Mouse (Mus musculus) cerebellum, adult 2 months (tissue): Measurements from ENCODE around the gene Mdm2. TPM values are rescaled to one million over a fixed set of nuclear protein-coding genes. Genes with fewer than 3 reads are reported as not detected.
"Not testable (repeated sequence)": the region's sequence is repeated elsewhere in the genome, so short reads cannot be mapped to it uniquely, and the experiment has no call there.

Experiments used
- DNase-seq, 2 experiments: peaks; one replicate each; pipeline ENCODE4 v3.0.0; 2021
- H3K27ac ChIP-seq: fragments of 200-500 bp; 2 replicates; pipeline ENCODE4 v1.5.1; 2012; ENCODE audit warnings: low read length, control low read depth, inconsistent platforms; ENCODE audit not compliant: insufficient read depth
- H3K27me3 ChIP-seq: fragments of 200-500 bp; 2 replicates; pipeline ENCODE4 v1.6.1; 2012; ENCODE audit warnings: inconsistent platforms, mild to moderate bottlenecking, low read length, moderate library complexity; ENCODE audit not compliant: control insufficient read depth, insufficient read depth
- H3K4me1 ChIP-seq: fragments of 200-500 bp; 2 replicates; pipeline ENCODE4 v1.6.1; 2011; ENCODE audit warnings: low read length; ENCODE audit not compliant: control insufficient read depth, insufficient read depth
- H3K4me3 ChIP-seq: fragments of 200-500 bp; replicated peaks from 2 replicates; pipeline ENCODE3; 2011; ENCODE audit warnings: mild to moderate bottlenecking, low read depth, low read length, control low read depth; ENCODE audit not compliant: insufficient read depth
- CTCF ChIP-seq: fragments of 200-500 bp; IDR thresholded peaks from 2 replicates; pipeline ENCODE4 v1.5.1; 2011; ENCODE audit warnings: low read depth, mild to moderate bottlenecking, control low read depth, low read length, moderate library complexity, borderline replicate concordance; ENCODE audit not compliant: insufficient read depth
- POLR2A ChIP-seq: fragments of 200-500 bp; IDR thresholded peaks from 2 replicates; pipeline ENCODE4 v1.6.1; 2011; ENCODE audit warnings: low read length, control low read depth, borderline replicate concordance; ENCODE audit not compliant: insufficient read depth
- WGBS: fragments of 180-500 bp; shearing (Covaris S2); methylation state at CpG from one replicate; pipeline ENCODE4 v1.1.7; 2018; 5-methylcytosine and 5-hydroxymethylcytosine counted together
- polyA plus RNA-seq: library from polyadenylated mRNA; depleted of rRNA; stranded (reverse); fragments of >200 nt; gene quantifications from 2 replicates; pipeline ENCODE4 v1.2.3, GENCODE M21; 2012

Mdm2 gene
- polyA plus RNA-seq, 1 experiment: 67.6 TPM

DNA sequence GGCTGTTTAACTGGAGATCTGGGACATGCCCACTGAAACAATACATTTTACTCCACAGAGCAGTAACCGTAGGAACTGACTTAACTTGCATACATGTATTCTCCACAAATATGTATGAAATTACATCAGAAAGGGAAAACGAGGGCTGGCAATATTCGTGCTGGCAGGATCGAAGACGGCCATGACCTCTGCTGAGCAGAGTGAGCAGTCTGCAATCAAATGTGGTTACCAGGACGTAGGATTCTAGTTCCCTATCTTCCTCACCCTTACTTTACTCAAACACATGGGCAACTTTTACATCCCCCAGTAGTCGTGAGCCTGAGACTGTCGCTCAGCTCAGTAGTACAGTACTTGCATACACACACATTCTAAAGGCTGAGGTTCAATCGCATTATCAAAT is 1.7 kb downstream of the Mdm2 start:
- TF ChIP-seq POLR2A: no peak
- no peak for TF ChIP-seq CTCF
- H3K27ac ChIP-seq: no peak overlapping the region
- no peak for DNase-seq
- peak overlapping the region; percentile 21 for H3K4me3 ChIP-seq
- 49% methylated on average over 9 of the region's 9 CpGs for WGBS
- H3K27me3 ChIP-seq: no peaks in the 10 kb centered on the region
- H3K4me1 ChIP-seq: peaks cover 6% of the 10 kb centered on the region

- DNase-seq: no peak
- no peaks in the 10 kb centered on the region for H3K27me3 ChIP-seq
- WGBS: 95% methylated on average over 2 of the region's 2 CpGs
- TF ChIP-seq CTCF (no peak), POLR2A (no peak)
- no peak overlapping the region for H3K4me3 ChIP-seq
- H3K27ac ChIP-seq: no peak overlapping the region
- H3K4me1 ChIP-seq: peaks cover 6% of the 10 kb centered on the region
These were observed 2.2 kb downstream of the Mdm2 start for GRCm38 (mm10) chr10:117708376-117708775.

DNA sequence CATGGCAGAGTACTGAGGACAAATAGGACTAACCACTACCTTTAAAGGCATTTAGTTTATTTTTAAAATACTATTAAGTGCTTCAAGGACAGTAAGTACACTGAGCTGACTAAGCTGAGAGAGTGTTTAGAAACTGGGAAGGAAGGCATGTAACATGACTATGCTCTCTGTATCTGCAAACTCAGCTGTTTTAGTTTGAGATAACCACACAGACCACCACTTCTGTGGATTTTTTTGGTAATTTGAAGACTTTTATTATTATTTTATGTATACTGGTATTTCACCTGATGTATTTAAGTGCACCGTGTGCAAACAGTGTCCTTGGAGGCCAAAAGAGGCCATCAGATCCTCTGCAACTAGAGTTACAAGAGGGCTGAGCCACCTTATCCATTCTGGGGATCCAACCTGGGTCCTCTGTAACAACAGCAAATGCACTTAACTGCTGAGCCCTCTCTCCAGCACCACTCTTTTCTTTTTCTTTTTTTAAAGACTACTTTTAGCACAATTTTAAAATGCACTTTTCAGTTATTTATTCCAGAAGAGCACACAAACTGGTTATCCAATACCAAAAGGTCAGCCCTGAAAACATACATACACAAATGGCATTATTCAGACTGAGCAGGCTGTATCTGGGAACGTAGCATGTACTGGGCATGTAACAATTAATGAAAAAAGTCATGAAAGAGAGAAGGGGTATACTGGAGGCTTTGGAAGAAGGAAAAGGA is 3.3 kb downstream of the Mdm2 start:
- H3K27me3 ChIP-seq: no peaks in the 10 kb centered on the region
- no peak for DNase-seq
- TF ChIP-seq POLR2A: no peak
- no peak for TF ChIP-seq CTCF
- H3K27ac ChIP-seq: no peak overlapping the region
- H3K4me1 ChIP-seq: peaks cover 6% of the 10 kb centered on the region
- no peak overlapping the region for H3K4me3 ChIP-seq
- whole genome bisulfite sequencing: 89% methylated on average over 2 of the region's 2 CpGs

DNA sequence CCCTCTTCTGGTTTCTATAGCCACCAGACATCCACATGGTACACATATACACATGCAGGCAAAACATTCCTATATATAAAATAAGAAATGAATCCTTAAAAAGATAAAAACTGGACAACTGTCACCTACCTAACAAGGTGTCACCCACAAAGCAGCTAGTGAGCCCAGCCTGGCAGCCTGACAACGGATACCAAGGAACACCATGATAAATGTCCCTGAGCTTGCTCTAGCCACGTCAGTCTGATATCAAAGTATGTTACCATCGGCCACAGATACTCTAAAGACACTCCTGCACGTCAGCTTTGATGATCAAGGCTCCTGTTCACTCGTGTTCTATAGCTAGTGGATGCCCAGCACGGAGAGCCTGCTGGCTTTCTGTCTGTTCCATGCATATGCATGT is 4.1 kb downstream of the Mdm2 start:
- DNase-seq: no peak
- Histone ChIP-seq H3K4me1 (peaks cover 6% of the 10 kb centered on the region), H3K4me3 (no peak overlapping the region), H3K27me3 (no peaks in the 10 kb centered on the region), H3K27ac (no peak overlapping the region)
- TF ChIP-seq CTCF: no peak
- no peak for TF ChIP-seq POLR2A
- WGBS: 47% methylated on average over 6 of the region's 6 CpGs

GRCm38 (mm10) chr10:117705806-117706205 is 4.8 kb downstream of the Mdm2 start:
- no peak overlapping the region for H3K4me3 ChIP-seq
- H3K27ac ChIP-seq: no peak overlapping the region
- H3K27me3 ChIP-seq: no peaks in the 10 kb centered on the region
- TF ChIP-seq POLR2A (no peak), CTCF (no peak)
- no peak for DNase-seq
- peaks cover 6% of the 10 kb centered on the region for H3K4me1 ChIP-seq

GRCm38 (mm10) chr10:117704964-117705335 is 5.6 kb downstream of the Mdm2 start:
- Histone ChIP-seq H3K27me3 (no peaks in the 10 kb centered on the region), H3K4me3 (no peak overlapping the region), H3K27ac (no peak overlapping the region), H3K4me1 (peaks cover 6% of the 10 kb centered on the region)
- DNase-seq: no peak
- WGBS: 94% methylated on average over 6 of the region's 6 CpGs
- TF ChIP-seq POLR2A (no peak), CTCF (no peak)

DNA sequence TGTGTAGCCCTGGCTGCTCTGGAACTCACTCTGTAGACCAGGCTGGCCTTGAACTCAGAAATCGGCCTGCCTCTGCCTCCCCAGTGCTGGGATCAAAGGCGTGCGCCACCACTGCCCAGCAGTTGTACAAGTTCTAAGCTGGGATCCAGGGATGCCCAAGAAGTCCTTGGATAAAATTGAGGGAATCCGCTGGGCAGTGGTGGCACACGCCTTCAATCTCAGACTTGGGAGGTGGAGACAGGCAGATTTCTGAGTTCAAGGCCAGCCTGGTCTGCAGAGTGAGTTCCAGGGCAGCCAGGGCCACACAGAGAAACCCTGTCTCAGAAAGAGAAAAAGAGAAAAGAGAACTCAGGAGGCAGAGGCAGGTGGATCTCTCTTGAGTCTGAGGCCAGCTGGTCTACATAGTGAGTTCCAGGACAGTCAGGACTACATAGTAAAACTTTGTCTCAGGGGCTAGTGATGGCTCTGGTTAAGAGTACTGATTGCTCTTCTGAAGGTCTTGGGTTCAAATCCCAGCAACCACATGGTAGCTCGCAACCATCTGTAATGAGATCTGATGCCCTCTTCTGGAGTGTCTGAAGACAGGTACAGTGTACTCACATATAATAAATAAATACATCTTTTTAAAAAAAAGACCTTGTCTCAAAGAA is 6.1 kb downstream of the Mdm2 start:
- WGBS: 100% methylated on average over 6 of the region's 6 CpGs
- not testable (repeated sequence) for DNase-seq, H3K4me3 ChIP-seq

GRCm38 (mm10) chr10:117703506-117703905 is 7.1 kb downstream of the Mdm2 start:
- TF ChIP-seq CTCF (no peak), POLR2A (no peak)
- WGBS: 36% methylated on average over 3 of the region's 3 CpGs
- H3K27me3 ChIP-seq: no peaks in the 10 kb centered on the region
- no peak overlapping the region for H3K27ac ChIP-seq
- peaks cover 6% of the 10 kb centered on the region for H3K4me1 ChIP-seq
- H3K4me3 ChIP-seq: no peak overlapping the region
- no peak for DNase-seq

More for the DNA sequence above, 6.1 kb downstream of the Mdm2 start:
- not testable (repeated sequence) for H3K4me1 ChIP-seq, H3K27ac ChIP-seq, H3K27me3 ChIP-seq
